Mouse (Mus musculus) lung, adult 2 months (tissue): ENCODE measurements around the gene Sohlh2.

ENCODE experiments used
- CTCF ChIP-seq: fragments of 200-500 bp; IDR thresholded peaks from 2 replicates; pipeline ENCODE4 v1.5.1; 2011; ENCODE audit warnings: mild to moderate bottlenecking, low read length, control low read depth; ENCODE audit not compliant: insufficient read depth
- POLR2A ChIP-seq: fragments of 200-500 bp; IDR thresholded peaks from 2 replicates; pipeline ENCODE4 v1.6.1; 2011; ENCODE audit warnings: low read depth, mild to moderate bottlenecking, control low read depth, low read length, borderline replicate concordance; ENCODE audit errors: extremely low read depth

DNA sequence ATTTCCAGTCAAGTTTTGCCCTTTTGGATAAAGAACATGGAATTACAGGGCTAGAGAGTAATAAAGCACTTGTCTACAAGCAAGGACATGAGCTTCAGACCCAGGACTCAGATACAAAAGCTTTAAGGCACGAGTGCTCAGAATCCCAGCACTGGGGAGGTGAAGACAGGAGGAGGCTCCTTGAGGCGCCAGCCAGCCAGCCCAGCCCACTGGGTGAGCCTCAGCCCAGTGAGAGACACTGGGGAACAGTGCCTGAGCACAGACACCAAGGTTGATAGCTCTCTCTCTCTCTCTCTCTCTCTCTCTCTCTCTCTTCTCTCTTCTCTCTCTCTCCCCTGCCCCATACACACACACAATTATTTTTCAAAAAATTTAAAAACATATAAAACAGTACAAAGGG lies 11.5 kb downstream of the Sohlh2 start:
- TF ChIP-seq CTCF, result no peak
- TF ChIP-seq POLR2A, result no peak
